Mouse (Mus musculus) G1E (cell line): ENCODE measurements around the gene Sec62.

ENCODE experiments used
- CTCF ChIP-seq: IDR thresholded peaks from 2 replicates; pipeline ENCODE4 v1.5.1; 2012; ENCODE audit warnings: low read depth, low read length, inconsistent platforms, mixed read lengths
- GATA1 ChIP-seq: IDR thresholded peaks from 2 replicates; pipeline ENCODE4 v1.6.1; 2012; ENCODE audit warnings: borderline replicate concordance, low read length, inconsistent platforms, mixed read lengths
- GATA2 ChIP-seq: IDR thresholded peaks from 2 replicates; pipeline ENCODE4 v1.6.1; 2012; ENCODE audit warnings: low read depth, low read length, inconsistent platforms, borderline replicate concordance
- POLR2AphosphoS5 ChIP-seq: IDR thresholded peaks from 2 replicates; pipeline ENCODE4 v1.6.1; 2012; ENCODE audit warnings: low read depth, low read length, inconsistent platforms; ENCODE audit not compliant: insufficient replicate concordance
- TAL1 ChIP-seq: conservative IDR thresholded peaks from 2 replicates; pipeline ENCODE4 v1.6.1; 2012; ENCODE audit warnings: low read depth, low read length, inconsistent platforms, mixed read lengths

DNA sequence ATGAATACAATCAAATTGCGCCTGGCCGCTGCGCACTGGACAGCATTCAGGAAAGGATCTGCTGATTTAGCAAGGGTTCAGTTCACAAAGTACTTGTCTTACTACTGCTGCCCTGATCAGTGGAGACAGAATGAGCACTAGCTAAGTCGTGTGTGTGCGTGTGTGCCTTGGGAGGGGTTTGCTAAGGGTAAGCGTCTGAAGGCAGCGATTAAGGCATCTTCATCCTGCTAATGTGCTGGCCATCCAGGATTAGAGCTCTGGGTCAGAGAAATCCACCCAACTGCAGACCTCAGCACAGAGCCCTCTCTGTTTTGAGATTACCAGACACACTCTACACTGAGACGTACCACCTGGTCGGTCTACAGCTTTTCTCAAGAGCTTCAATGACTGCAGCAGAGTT, 44.4 kb upstream of the Sec62 start:
- TF ChIP-seq CTCF (no peak), GATA1 (no peak), TAL1 (no peak), POLR2AphosphoS5 (no peak), GATA2 (no peak)
